Mouse (Mus musculus): ENCODE data around the gene Mylk3.

DNA sequence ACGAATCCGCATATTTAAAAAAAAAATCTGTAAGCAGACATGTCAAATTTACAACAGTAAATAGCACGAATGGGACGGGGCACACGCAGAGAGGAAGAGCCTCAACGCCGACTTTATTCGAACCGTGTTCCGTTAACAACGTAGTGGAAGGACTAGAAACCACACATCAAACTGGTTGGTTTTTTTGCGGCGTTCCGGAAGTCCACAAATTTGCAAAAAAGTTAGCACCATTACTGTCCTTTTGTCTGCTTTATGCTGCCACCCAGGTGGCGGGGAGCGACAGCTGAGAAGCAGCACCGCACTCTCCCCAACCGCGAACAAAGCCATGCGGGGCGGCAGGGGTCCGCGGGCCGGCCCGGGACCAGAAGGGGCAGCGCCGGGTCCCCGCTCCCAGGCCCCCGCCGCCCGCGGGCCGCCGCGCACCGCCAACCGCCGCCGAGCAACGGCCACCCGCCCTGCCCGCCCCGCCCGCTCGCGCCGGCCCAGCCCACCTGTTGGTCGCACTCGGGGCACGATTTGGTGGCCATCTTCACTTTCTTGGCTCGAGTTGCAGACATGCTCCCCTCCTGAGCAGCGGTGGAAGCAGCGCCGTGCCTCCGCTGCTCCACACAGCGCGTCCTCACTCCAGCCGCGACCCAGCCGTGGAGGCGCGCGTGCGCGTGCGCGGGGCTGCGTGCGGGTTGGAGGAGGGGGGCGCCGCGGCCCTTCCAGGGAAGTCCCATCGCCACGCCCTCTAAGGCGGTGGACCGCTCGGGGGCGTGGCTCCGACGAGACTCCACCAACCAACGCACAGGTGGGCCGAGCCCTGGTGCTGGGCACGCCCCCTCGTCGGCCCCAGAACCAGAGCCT lies 46.2 kb upstream of the Mylk3 start, which contains the start of gene 4921524J17Rik:
- TF ChIP-seq EP300 (IDR thresholded peaks at IDR 0.05; ENCODE audit: low read depth) (no peak), CTCF (IDR thresholded peaks at IDR 0.05; ENCODE audit: low read depth) (no peak)

Data from heart, postnatal 0 days (tissue).